ENCODE assay signal across 7 mouse cellular contexts in genomic region chr8:61223729-61224379, GRCm38 (mm10). TPM values are rescaled to one million over a fixed set of nuclear protein-coding genes. Genes with fewer than 3 reads are reported as not detected.
DNase-seq lines count a peak whose midpoint lies in the region; ATAC-seq lines count a peak whose summit lies in the region.

Sh3rf1 (plus strand) TSS chr8:61223872.

- H3K4me1 ChIP-seq in limb, embryonic 11.5 days (ENCODE audit: control insufficient read depth, insufficient read depth, low read length), result peaks cover 4% of the 10 kb centered on the region
- peaks cover 44% of the 10 kb centered on the region for H3K4me1 ChIP-seq in midbrain, embryonic 13.5 days (replicated peaks)

- peak; percentile 70 for DNase-seq in adrenal gland, adult 8-10 months
- peak; percentile 51 for DNase-seq in embryo, embryonic 11.5 days (ENCODE audit: low read depth, low spot score)
- peak; percentile 73 for DNase-seq in kidney, adult 11 months
- DNase-seq in limb, embryonic 11.5 days (ENCODE audit: low spot score), result peak; percentile 82
- peak; percentile 55 for DNase-seq in spleen, adult 12 weeks (ENCODE audit: low spot score)

- under 1% methylated on average over 59 of the region's 84 CpGs for WGBS in limb, embryonic 11.5 days
- under 1% methylated on average over 73 of the region's 84 CpGs for WGBS in midbrain, embryonic 13.5 days

- H3K9me3 ChIP-seq in limb, embryonic 11.5 days (ENCODE audit: control insufficient read depth, low read length), result no peaks in the 10 kb centered on the region
- no peaks in the 10 kb centered on the region for H3K9me3 ChIP-seq in midbrain, embryonic 13.5 days

- H3K27me3 ChIP-seq in limb, embryonic 11.5 days (ENCODE audit: control insufficient read depth, insufficient read depth, low read length), result no peaks in the 10 kb centered on the region
- H3K27me3 ChIP-seq in midbrain, embryonic 13.5 days, result no peaks in the 10 kb centered on the region

- H3K9ac ChIP-seq in limb, embryonic 11.5 days (ENCODE audit: low read length), result peak within 1 kb of the TSS; percentile 84
- peak within 1 kb of the TSS; percentile 93 for H3K9ac ChIP-seq in midbrain, embryonic 13.5 days (replicated peaks)

- peak within 1 kb of the TSS; percentile 47 for H3K27ac ChIP-seq in limb, embryonic 11.5 days (replicated peaks; ENCODE audit: low read depth, low read length)
- H3K27ac ChIP-seq in midbrain, embryonic 13.5 days, result peak within 1 kb of the TSS; percentile 89

- peak; percentile 82 for ATAC-seq in granulocyte monocyte progenitor cell, adult 5-6 weeks (replicated peaks; ENCODE audit: poor library complexity, severe bottlenecking)
- peak; percentile 85 for ATAC-seq in limb, embryonic 11.5 days (ENCODE audit: insufficient number of reproducible peaks, low FRiP score, low TSS enrichment, low read depth)
- peak; percentile 87 for ATAC-seq in midbrain, embryonic 13.5 days

- H3K4me3 ChIP-seq in limb, embryonic 11.5 days (ENCODE audit: low read depth, low read length), result peak within 1 kb of the TSS; percentile 78
- H3K4me3 ChIP-seq in midbrain, embryonic 13.5 days (replicated peaks), result peak within 1 kb of the TSS; percentile 92

- H3K4me2 ChIP-seq in limb, embryonic 11.5 days (ENCODE audit: low read depth, severe bottlenecking), result peak within 1 kb of the TSS; percentile 59
- peak within 1 kb of the TSS; percentile 84 for H3K4me2 ChIP-seq in midbrain, embryonic 13.5 days (replicated peaks)

- H3K36me3 ChIP-seq in limb, embryonic 11.5 days (ENCODE audit: control insufficient read depth, insufficient read depth, low read length), result no peaks in the 10 kb centered on the region
- H3K36me3 ChIP-seq in midbrain, embryonic 13.5 days, result no peaks in the 10 kb centered on the region

RNA-seq across cellular contexts. Expression of gene Sh3rf1, which starts in this region (rescaled TPM):
- 10 to 100 TPM in 2 of 4 experiments, 1 to 10 TPM in 2; 8.7 to 13.5 (median 10.4) TPM for total RNA-seq in adrenal gland, adult 8-10 months (2022)
- 2.1 and 3.9 TPM in 2 replicates for total RNA-seq in granulocyte monocyte progenitor cell, adult 5-6 weeks (2014; fragmentation: Nextera tagmentation)
- 2.0 and 2.2 TPM in 2 replicates for total RNA-seq in granulocyte monocyte progenitor cell, adult 5-6 weeks (2017)
- 8.6 and 9.3 TPM in 2 replicates for polyA plus RNA-seq in limb, embryonic 11.5 days (2014; fragmentation: Nextera tagmentation; extraction: Ambion mirVana)
- polyA plus RNA-seq in midbrain, embryonic 13.5 days (2015; fragmentation: Nextera tagmentation; extraction: Ambion mirVana), result 29.3 and 29.8 TPM in 2 replicates

Comparison
In these comparisons a context has a peak if more than half of its experiments do, and no peak if none do; other contexts are left out.
1. Peak in every context shown above with its lines: DNase-seq, ATAC-seq, H3K4me3 ChIP-seq and H3K27ac ChIP-seq.